In the genomic region with DNA sequence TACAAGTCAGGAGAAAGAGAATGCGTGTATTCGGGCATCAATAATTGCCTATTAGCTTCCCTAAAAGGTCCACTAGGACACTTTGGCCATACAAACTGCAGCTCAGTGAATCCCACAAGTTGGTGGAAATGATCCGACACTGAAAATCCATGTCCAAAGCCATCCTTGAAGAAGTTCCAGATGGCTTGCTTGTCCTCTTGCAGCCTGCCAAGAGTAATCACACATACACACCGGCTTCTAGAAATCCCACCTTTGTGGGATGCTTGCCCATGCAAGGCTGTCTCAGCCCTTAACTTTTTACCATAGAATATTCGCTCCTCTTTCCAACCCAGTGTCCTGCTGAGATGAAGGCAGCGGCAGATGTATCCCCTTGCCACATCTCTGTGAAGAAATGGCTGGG, we compare ENCODE assay signal across 15 mouse cellular contexts.
DNase-seq lines count a peak whose midpoint lies in the region; ATAC-seq lines count a peak whose summit lies in the region.
"Had no signal": no experiment of that assay in that cellular context is flagged by ENCODE, and none has a peak within 500 bp of the region (broad histone marks: within the 10 kb centered on the region; RNA-seq: fewer than 3 reads in every experiment).

No protein-coding gene starts in this region.

- peaks cover 33% of the 10 kb centered on the region for H3K27me3 ChIP-seq in hindbrain, embryonic 10.5 days (ENCODE audit: insufficient read depth, poor library complexity, severe bottlenecking)
- no peaks in the 10 kb centered on the region for H3K27me3 ChIP-seq in hindbrain, embryonic 16.5 days (replicated peaks; ENCODE audit: control insufficient read depth, insufficient read depth, low read length)
- peaks cover 34% of the 10 kb centered on the region for H3K27me3 ChIP-seq in neural tube, embryonic 13.5 days
- H3K27me3 ChIP-seq: heart, embryonic 15.5 days; limb, embryonic 13.5 days; liver, embryonic 12.5 days had no signal

- peak; percentile 31 to 57 for DNase-seq in cerebellum, postnatal 14 days
- DNase-seq in cerebellum, adult 11-12 months = no peak
- DNase-seq in hindbrain, embryonic 10.5 days (ENCODE audit: low spot score) = no peak
- no peak for DNase-seq in neural tube, embryonic 10.5 days (ENCODE audit: extremely low spot score, low spot score)
- no peak for DNase-seq in embryo, embryonic 9.5 days (ENCODE audit: extremely low spot score)
- DNase-seq: adrenal gland, postnatal 10 days; kidney, postnatal 25 days; lung, adult 18-20 months; thymus, postnatal 14 days had no signal

- no peak for ATAC-seq in hindbrain, embryonic 16.5 days
- ATAC-seq in neural tube, embryonic 13.5 days (ENCODE audit: low read depth) = no peak
- no peak for ATAC-seq in erythroblast, adult 5-6 weeks (replicated peaks; ENCODE audit: low FRiP score, poor library complexity, severe bottlenecking)
- ATAC-seq: liver, embryonic 12.5 days had no signal

- H3K4me1 ChIP-seq in hindbrain, embryonic 10.5 days (replicated peaks) = peaks cover 43% of the 10 kb centered on the region
- H3K4me1 ChIP-seq in hindbrain, embryonic 16.5 days (ENCODE audit: control insufficient read depth, insufficient read depth, low read depth, low read length) = no peaks in the 10 kb centered on the region; the same call in 1 of the 2 replicates
- H3K4me1 ChIP-seq in neural tube, embryonic 13.5 days (replicated peaks) = peaks cover 32% of the 10 kb centered on the region
- H3K4me1 ChIP-seq: heart, embryonic 15.5 days; liver, embryonic 12.5 days had no signal

- H3K9me3 ChIP-seq in hindbrain, embryonic 10.5 days = no peaks in the 10 kb centered on the region
- H3K9me3 ChIP-seq in hindbrain, embryonic 16.5 days (ENCODE audit: control insufficient read depth, low read length) = no peaks in the 10 kb centered on the region
- H3K9me3 ChIP-seq in neural tube, embryonic 13.5 days = no peaks in the 10 kb centered on the region
- H3K9me3 ChIP-seq: heart, embryonic 15.5 days; limb, embryonic 13.5 days; liver, embryonic 12.5 days had no signal

- no peaks in the 10 kb centered on the region for H3K36me3 ChIP-seq in hindbrain, embryonic 10.5 days
- H3K36me3 ChIP-seq in hindbrain, embryonic 16.5 days (ENCODE audit: control insufficient read depth, insufficient read depth, low read length) = no peaks in the 10 kb centered on the region
- H3K36me3 ChIP-seq in neural tube, embryonic 13.5 days = no peaks in the 10 kb centered on the region
- H3K36me3 ChIP-seq: heart, embryonic 15.5 days; limb, embryonic 13.5 days; liver, embryonic 12.5 days had no signal

- peak overlapping the region; percentile 91 for H3K27ac ChIP-seq in hindbrain, embryonic 10.5 days
- H3K27ac ChIP-seq in hindbrain, embryonic 16.5 days (ENCODE audit: low read depth, low read length) = no peak overlapping the region
- peak overlapping the region; percentile 40; the same call in 1 of the 2 replicates for H3K27ac ChIP-seq in neural tube, embryonic 13.5 days (replicated peaks)
- H3K27ac ChIP-seq: heart, embryonic 15.5 days; limb, embryonic 13.5 days; liver, embryonic 12.5 days had no signal

- H3K9ac ChIP-seq in hindbrain, embryonic 16.5 days (ENCODE audit: low read depth, low read length) = no peak overlapping the region
- no peak overlapping the region for H3K9ac ChIP-seq in neural tube, embryonic 13.5 days
- H3K9ac ChIP-seq: heart, embryonic 15.5 days; limb, embryonic 13.5 days; liver, embryonic 12.5 days had no signal

- H3K4me3 ChIP-seq in hindbrain, embryonic 10.5 days = no peak overlapping the region
- H3K4me3 ChIP-seq in hindbrain, embryonic 16.5 days (ENCODE audit: low read length) = no peak overlapping the region
- H3K4me3 ChIP-seq in neural tube, embryonic 13.5 days = no peak overlapping the region
- H3K4me3 ChIP-seq: heart, embryonic 15.5 days; limb, embryonic 13.5 days; liver, embryonic 12.5 days had no signal

- no peak overlapping the region for H3K4me2 ChIP-seq in hindbrain, embryonic 16.5 days (ENCODE audit: low read length)
- H3K4me2 ChIP-seq in neural tube, embryonic 13.5 days = no peak overlapping the region
- H3K4me2 ChIP-seq: heart, embryonic 15.5 days; limb, embryonic 13.5 days; liver, embryonic 12.5 days had no signal

- WGBS in hindbrain, embryonic 10.5 days = 63% methylated on average over 6 of the region's 6 CpGs
- 48% methylated on average over 6 of the region's 6 CpGs for WGBS in hindbrain, embryonic 16.5 days
- WGBS in neural tube, embryonic 13.5 days = 53% methylated on average over 6 of the region's 6 CpGs

Comparison
In these comparisons a context has a peak if more than half of its experiments do, and no peak if none do; other contexts are left out.
1. DNase-seq: peak in cerebellum, postnatal 14 days (2 of 2); none in cerebellum, adult 11-12 months (single experiment), hindbrain, embryonic 10.5 days (single experiment), neural tube, embryonic 10.5 days (single experiment) and embryo, embryonic 9.5 days (single experiment).